Mouse (Mus musculus): ENCODE results near the gene Dlx5. TPM values are rescaled to one million over a fixed set of nuclear protein-coding genes. Genes with fewer than 3 reads are reported as not detected.

Dlx5 gene
- polyA plus RNA-seq, 1 experiment from 2014 or later, result 18.5 TPM

- Histone ChIP-seq H3K27me3 (ENCODE audit: poor library complexity, severe bottlenecking) (peaks cover 100% of the 10 kb centered on the region), H3K9me3 (no peaks in the 10 kb centered on the region), H3K4me3 (peak overlapping the region; percentile 57), H3K4me1 (peaks cover 42% of the 10 kb centered on the region), H3K36me3 (replicated peaks) (no peaks in the 10 kb centered on the region), H3K27ac (no peak overlapping the region)
- DNase-seq (ENCODE audit: extremely low spot score, low spot score), result no peak
- 3% methylated on average over 11 of the region's 11 CpGs for WGBS
These were observed 20.0 kb downstream of the Dlx5 start for GRCm38 (mm10) chr6:6861798-6862428.

- no peak for DNase-seq (ENCODE audit: extremely low spot score, low spot score)
- Histone ChIP-seq H3K36me3 (replicated peaks) (no peaks in the 10 kb centered on the region), H3K27me3 (ENCODE audit: poor library complexity, severe bottlenecking) (peaks cover 100% of the 10 kb centered on the region), H3K4me3 (peak overlapping the region; percentile 37), H3K4me1 (peaks cover 46% of the 10 kb centered on the region), H3K9me3 (no peaks in the 10 kb centered on the region), H3K27ac (peak overlapping the region; percentile 69)
- under 1% methylated on average over 21 of the region's 21 CpGs for WGBS
These were observed 20.6 kb downstream of the Dlx5 start for GRCm38 (mm10) chr6:6861086-6861797.

- Histone ChIP-seq H3K27me3 (ENCODE audit: poor library complexity, severe bottlenecking) (peaks cover 100% of the 10 kb centered on the region), H3K36me3 (replicated peaks) (no peaks in the 10 kb centered on the region), H3K4me1 (peaks cover 53% of the 10 kb centered on the region), H3K9me3 (no peaks in the 10 kb centered on the region), H3K27ac (peak overlapping the region; percentile 69), H3K4me3 (peak overlapping the region; percentile 37)
- WGBS, result under 1% methylated on average over 33 of the region's 33 CpGs
- DNase-seq (ENCODE audit: extremely low spot score, low spot score), result no peak
These were observed 21.3 kb downstream of the Dlx5 start for GRCm38 (mm10) chr6:6860411-6861085.

GRCm38 (mm10) chr6:6859950-6860410 is 21.9 kb downstream of the Dlx5 start:
- H3K4me1 ChIP-seq, result peaks cover 58% of the 10 kb centered on the region
- H3K27me3 ChIP-seq (ENCODE audit: poor library complexity, severe bottlenecking), result peaks cover 100% of the 10 kb centered on the region
- H3K4me3 ChIP-seq, result peak overlapping the region; percentile 37
- no peaks in the 10 kb centered on the region for H3K9me3 ChIP-seq
- WGBS, result 0% methylated on average over 21 of the region's 21 CpGs
- no peaks in the 10 kb centered on the region for H3K36me3 ChIP-seq (replicated peaks)
- peak overlapping the region; percentile 62 for H3K27ac ChIP-seq
- DNase-seq (ENCODE audit: extremely low spot score, low spot score), result no peak

GRCm38 (mm10) chr6:6859111-6859949 is 22.6 kb downstream of the Dlx5 start:
- Histone ChIP-seq H3K4me1 (peaks cover 53% of the 10 kb centered on the region), H3K27me3 (ENCODE audit: poor library complexity, severe bottlenecking) (peaks cover 100% of the 10 kb centered on the region), H3K9me3 (no peaks in the 10 kb centered on the region), H3K4me3 (peak overlapping the region; percentile 37), H3K27ac (no peak overlapping the region), H3K36me3 (replicated peaks) (no peaks in the 10 kb centered on the region)
- under 1% methylated on average over 19 of the region's 19 CpGs for WGBS
- DNase-seq (ENCODE audit: extremely low spot score, low spot score), result peak; percentile 17

- no peaks in the 10 kb centered on the region for H3K9me3 ChIP-seq
- no peak for DNase-seq (ENCODE audit: extremely low spot score, low spot score)
- no peaks in the 10 kb centered on the region for H3K36me3 ChIP-seq (replicated peaks)
- H3K4me1 ChIP-seq, result peaks cover 46% of the 10 kb centered on the region
- H3K27me3 ChIP-seq (ENCODE audit: poor library complexity, severe bottlenecking), result peaks cover 100% of the 10 kb centered on the region
- no peak overlapping the region for H3K27ac ChIP-seq
- 0% methylated on average over 1 of the region's 1 CpGs for WGBS
- H3K4me3 ChIP-seq, result no peak overlapping the region
These were observed 23.3 kb downstream of the Dlx5 start for GRCm38 (mm10) chr6:6858571-6858970.

- 12% methylated on average over 2 of the region's 2 CpGs for WGBS
- H3K4me3 ChIP-seq, result no peak overlapping the region
- H3K27ac ChIP-seq, result no peak overlapping the region
- DNase-seq (ENCODE audit: extremely low spot score, low spot score), result no peak
- peaks cover 41% of the 10 kb centered on the region for H3K4me1 ChIP-seq
- H3K27me3 ChIP-seq (ENCODE audit: poor library complexity, severe bottlenecking), result peaks cover 100% of the 10 kb centered on the region
- no peaks in the 10 kb centered on the region for H3K36me3 ChIP-seq (replicated peaks)
- no peaks in the 10 kb centered on the region for H3K9me3 ChIP-seq
These were observed 24.1 kb downstream of the Dlx5 start for GRCm38 (mm10) chr6:6857766-6858165.

GRCm38 (mm10) chr6:6856881-6857280 is 25.0 kb downstream of the Dlx5 start:
- Histone ChIP-seq H3K27me3 (ENCODE audit: poor library complexity, severe bottlenecking) (peaks cover 100% of the 10 kb centered on the region), H3K27ac (no peak overlapping the region), H3K36me3 (replicated peaks) (no peaks in the 10 kb centered on the region), H3K4me3 (peak overlapping the region; percentile 30; the same call in 1 of the 2 replicates), H3K4me1 (peaks cover 37% of the 10 kb centered on the region), H3K9me3 (no peaks in the 10 kb centered on the region)
- no peak for DNase-seq (ENCODE audit: extremely low spot score, low spot score)
- WGBS, result 3% methylated on average over 4 of the region's 4 CpGs

- Histone ChIP-seq H3K36me3 (replicated peaks) (no peaks in the 10 kb centered on the region), H3K27me3 (ENCODE audit: poor library complexity, severe bottlenecking) (peaks cover 100% of the 10 kb centered on the region), H3K4me3 (peak overlapping the region; percentile 30; the same call in 1 of the 2 replicates), H3K4me1 (peaks cover 36% of the 10 kb centered on the region), H3K27ac (no peak overlapping the region), H3K9me3 (no peaks in the 10 kb centered on the region)
- under 1% methylated on average over 20 of the region's 20 CpGs for WGBS
- DNase-seq (ENCODE audit: extremely low spot score, low spot score), result no peak
These were observed 25.6 kb downstream of the Dlx5 start for GRCm38 (mm10) chr6:6856316-6856715.

GRCm38 (mm10) chr6:6855746-6856185 is 26.1 kb downstream of the Dlx5 start:
- Histone ChIP-seq H3K4me1 (peaks cover 31% of the 10 kb centered on the region), H3K36me3 (replicated peaks) (no peaks in the 10 kb centered on the region), H3K27ac (no peak overlapping the region), H3K9me3 (no peaks in the 10 kb centered on the region), H3K27me3 (ENCODE audit: poor library complexity, severe bottlenecking) (peaks cover 100% of the 10 kb centered on the region), H3K4me3 (peak overlapping the region; percentile 30)
- 0% methylated on average over 10 of the region's 10 CpGs for WGBS
- DNase-seq (ENCODE audit: extremely low spot score, low spot score), result no peak

- H3K36me3 ChIP-seq (replicated peaks), result no peaks in the 10 kb centered on the region
- peaks cover 30% of the 10 kb centered on the region for H3K4me1 ChIP-seq
- under 1% methylated on average over 25 of the region's 25 CpGs for WGBS
- H3K27ac ChIP-seq, result no peak overlapping the region
- DNase-seq (ENCODE audit: extremely low spot score, low spot score), result no peak
- H3K4me3 ChIP-seq, result no peak overlapping the region
- H3K27me3 ChIP-seq (ENCODE audit: poor library complexity, severe bottlenecking), result peaks cover 100% of the 10 kb centered on the region
- no peaks in the 10 kb centered on the region for H3K9me3 ChIP-seq
These were observed 26.8 kb downstream of the Dlx5 start for GRCm38 (mm10) chr6:6854902-6855745.

Data from forebrain, embryonic 10.5 days (tissue).